Mouse (Mus musculus) CD4-positive, CD25-positive, alpha-beta regulatory T cell, adult 2 months (primary cell): ENCODE results near the gene Grin2a.

Source experiments
- DNase-seq: peaks from one replicate; pipeline ENCODE4 v3.0.0-alpha.2; 2012; ENCODE audit warnings: low read depth, low spot score

The Grin2a gene

GRCm38 (mm10) chr16:9964469-9964868 lies 30.9 kb downstream of the Grin2a start:
- no peak for DNase-seq

GRCm38 (mm10) chr16:9962482-9962881 lies 32.9 kb downstream of the Grin2a start:
- no peak for DNase-seq

GRCm38 (mm10) chr16:9959340-9959739 lies 36.0 kb downstream of the Grin2a start:
- DNase-seq = no peak

GRCm38 (mm10) chr16:9954266-9954665 lies 41.1 kb downstream of the Grin2a start:
- DNase-seq = no peak

- DNase-seq = no peak
These were observed 41.9 kb downstream of the Grin2a start for GRCm38 (mm10) chr16:9953396-9953831.

- no peak for DNase-seq
These were observed 46.1 kb downstream of the Grin2a start for GRCm38 (mm10) chr16:9949250-9949649.

- no peak for DNase-seq
These were observed 47.9 kb downstream of the Grin2a start for GRCm38 (mm10) chr16:9947430-9947829.

GRCm38 (mm10) chr16:9944836-9945235 lies 50.5 kb downstream of the Grin2a start:
- no peak for DNase-seq

- no peak for DNase-seq
These were observed 53.9 kb downstream of the Grin2a start for GRCm38 (mm10) chr16:9941306-9941930.

- no peak for DNase-seq
These were observed 54.6 kb downstream of the Grin2a start for GRCm38 (mm10) chr16:9940716-9941115.

- DNase-seq = no peak
These were observed 84.7 kb downstream of the Grin2a start for GRCm38 (mm10) chr16:9910672-9911071.

GRCm38 (mm10) chr16:9909225-9909624 lies 86.1 kb downstream of the Grin2a start:
- DNase-seq = no peak

- DNase-seq = no peak
These were observed 90.9 kb downstream of the Grin2a start for GRCm38 (mm10) chr16:9904443-9904842.

GRCm38 (mm10) chr16:9902680-9903463 lies 92.5 kb downstream of the Grin2a start:
- DNase-seq = no peak

- DNase-seq = no peak
These were observed 93.9 kb downstream of the Grin2a start for GRCm38 (mm10) chr16:9901433-9901832.

GRCm38 (mm10) chr16:9900996-9901395 lies 94.4 kb downstream of the Grin2a start:
- no peak for DNase-seq

GRCm38 (mm10) chr16:9900196-9900595 lies 95.2 kb downstream of the Grin2a start:
- DNase-seq = no peak

GRCm38 (mm10) chr16:9899176-9899575 lies 96.2 kb downstream of the Grin2a start:
- no peak for DNase-seq

GRCm38 (mm10) chr16:9895581-9895980 lies 99.8 kb downstream of the Grin2a start:
- no peak for DNase-seq

- DNase-seq = no peak
These were observed 109.2 kb downstream of the Grin2a start for GRCm38 (mm10) chr16:9886155-9886554.

GRCm38 (mm10) chr16:9884141-9884540 lies 111.2 kb downstream of the Grin2a start:
- no peak for DNase-seq

GRCm38 (mm10) chr16:9882420-9882819 lies 112.9 kb downstream of the Grin2a start:
- no peak for DNase-seq

- DNase-seq = no peak
These were observed 122.4 kb downstream of the Grin2a start for GRCm38 (mm10) chr16:9873001-9873400.
